Mouse (Mus musculus) megakaryocyte, adult 5-6 weeks (primary cell): ENCODE results near the gene Mansc4. TPM values are rescaled to one million over a fixed set of nuclear protein-coding genes. Genes with fewer than 3 reads are reported as not detected.

Experiments
- ATAC-seq: 2 replicates; pipeline ENCODE4 v1.8.0; 2016; ENCODE audit warnings: mild to moderate bottlenecking, inconsistent platforms; ENCODE audit not compliant: poor library complexity, severe bottlenecking
- total RNA-seq, 2 experiments: library from RNA; stranded (forward) in 1 of 2; stranded (reverse) in 1 of 2; fragments of 153-499, 151-499 nt in 1 of 2; fragments of 221-1000, 200-1000 nt in 1 of 2; gene quantifications; 2 replicates each; pipeline versions ENCODE4 v1.2.3 to v1.2.4; 2015 to 2017

Gene Mansc4
- total RNA-seq, 2 experiments from 2014 or later: not detected

DNA sequence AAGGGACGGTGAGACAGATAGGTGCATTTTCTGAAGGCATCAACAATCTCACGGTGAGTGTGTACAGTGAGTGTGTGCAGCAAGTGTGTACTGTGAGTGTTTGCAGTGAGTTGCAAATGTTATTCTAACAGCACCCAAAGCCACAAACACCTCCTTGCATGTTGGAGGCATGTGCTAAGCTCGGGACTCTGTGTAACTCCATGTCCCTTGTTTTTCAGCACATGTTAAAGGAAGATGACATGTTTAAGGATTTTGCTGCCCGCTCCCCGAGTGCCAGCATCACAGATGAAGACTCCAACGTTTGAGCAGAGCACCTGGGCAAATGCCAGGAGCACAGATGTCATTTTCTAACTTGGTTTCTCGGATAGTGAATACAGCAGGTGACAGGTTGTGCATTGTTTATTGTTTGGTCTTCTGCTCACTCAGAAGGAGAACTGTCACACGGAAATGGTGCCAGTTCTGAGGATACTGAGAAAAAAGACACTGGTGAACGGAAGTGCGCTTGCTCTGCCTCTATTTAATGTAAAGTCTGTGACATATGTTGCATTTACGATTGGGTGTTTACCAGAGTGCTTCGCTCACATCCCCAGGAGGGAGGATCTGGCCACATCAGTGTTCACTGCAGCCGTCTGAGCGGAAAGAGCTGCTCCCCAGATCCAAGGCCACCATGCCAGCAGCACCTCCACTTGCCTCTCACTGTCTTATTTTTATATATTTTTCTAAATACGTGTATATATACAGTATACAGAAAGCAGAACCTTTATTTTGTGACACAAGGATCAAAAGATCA is 56.5 kb downstream of the Mansc4 start:
- ATAC-seq: no peak

GRCm38 (mm10) chr6:147029591-147029990 is 57.2 kb downstream of the Mansc4 start:
- ATAC-seq: no peak

GRCm38 (mm10) chr6:147028396-147028795 is 58.4 kb downstream of the Mansc4 start:
- no peak for ATAC-seq

Other genes with a start within 250 kb of the Mansc4 start
- not detected in 2 replicates for gene Smco2, start 236.9 kb downstream of the Mansc4 start, total RNA-seq (2015)
- not detected in 2 replicates for gene Smco2, start 236.9 kb downstream of the Mansc4 start, total RNA-seq (2017)
- gene Ppfibp1, start 198.5 kb downstream of the Mansc4 start, total RNA-seq (2015): 4.0 and 5.0 TPM in 2 replicates
- 10.5 and 11.9 TPM in 2 replicates for gene Ppfibp1, start 198.5 kb downstream of the Mansc4 start, total RNA-seq (2017)
- gene 1700034J05Rik, start 132.6 kb downstream of the Mansc4 start, total RNA-seq (2015): not detected in 2 replicates
- gene 1700034J05Rik, start 132.6 kb downstream of the Mansc4 start, total RNA-seq (2017): not detected in 2 replicates
- 0.09 and 0.11 TPM in 2 replicates for gene Rep15, start 54.4 kb downstream of the Mansc4 start, total RNA-seq (2015)
- gene Rep15, start 54.4 kb downstream of the Mansc4 start, total RNA-seq (2017): not detected in 2 replicates
- 46.9 and 61.2 TPM in 2 replicates for gene Mrps35, start 44.3 kb downstream of the Mansc4 start, total RNA-seq (2015)
- gene Mrps35, start 44.3 kb downstream of the Mansc4 start, total RNA-seq (2017): 30.7 and 73.0 TPM in 2 replicates
- 3.7 and 4.1 TPM in 2 replicates for gene Klhl42, start 4.3 kb upstream of the Mansc4 start, total RNA-seq (2015)
- 5.0 TPM in 2 replicates for gene Klhl42, start 4.3 kb upstream of the Mansc4 start, total RNA-seq (2017)
- gene Pthlh, start 177.2 kb upstream of the Mansc4 start, total RNA-seq (2015): not detected in 2 replicates
- not detected in 2 replicates for gene Pthlh, start 177.2 kb upstream of the Mansc4 start, total RNA-seq (2017)